Mouse (Mus musculus): ENCODE data around the gene Son.

- TF ChIP-seq CTCF (conservative IDR thresholded peaks at IDR 0.05; ENCODE audit: insufficient read depth, insufficient read length, low read depth, low read length) (no peak), POLR2A (IDR thresholded peaks at IDR 0.05; ENCODE audit: low read depth, low read length) (no peak)
Measured at GRCm38 (mm10) chr16:91640171-91640570, 7.1 kb upstream of the Son start.
